Mouse (Mus musculus): ENCODE measurements around the gene Cbr4. TPM values are rescaled to one million over a fixed set of nuclear protein-coding genes. Genes with fewer than 3 reads are reported as not detected.

Gene Cbr4
- total RNA-seq, 2 experiments from 2014 or later: 55.3 to 55.5 TPM

GRCm38 (mm10) chr8:61486923-61487529 is 508 bp upstream of the Cbr4 start:
- DNase-seq: no peak
- intact Hi-C loops (cut with DNase I): loop anchor here (5.0 kb wide), 3 partner anchors 90 to 495 kb away; partner anchors contain the start of genes Nek1 and Sh3rf1

GRCm38 (mm10) chr8:61488631-61489030 is 1.1 kb downstream of the Cbr4 start:
- intact Hi-C loops (cut with DNase I): loop anchor here (5.0 kb wide), 3 partner anchors 91 to 496 kb away; partner anchors contain the start of genes Nek1 and Sh3rf1
- no peak for DNase-seq

GRCm38 (mm10) chr8:61497110-61497509 is 9.6 kb downstream of the Cbr4 start:
- no peak for DNase-seq
- intact Hi-C loops (cut with DNase I): loop anchor here (5.0 to 10.0 kb wide), 2 partner anchors 455 to 992 kb away; partner anchors contain the start of genes Aadat and Gm10283

DNA sequence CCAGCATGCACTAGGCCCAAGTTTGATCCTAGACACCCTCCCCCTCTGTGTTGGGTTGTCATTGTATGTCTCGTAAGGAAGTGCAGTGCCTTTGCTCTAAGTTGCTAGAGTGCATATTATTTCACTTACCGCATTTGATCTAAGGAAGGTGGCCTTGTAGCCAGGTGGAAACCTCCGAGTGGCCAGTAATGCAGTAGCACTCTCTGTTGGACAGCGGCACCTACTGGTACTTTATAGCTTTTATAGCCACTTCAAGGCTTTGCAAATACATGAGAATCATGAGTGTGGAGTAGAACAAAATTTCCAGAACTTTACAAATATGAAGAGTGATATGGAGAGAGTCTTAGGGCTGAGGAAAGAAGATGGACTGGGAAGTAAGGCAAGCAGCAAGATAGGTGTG is 11.5 kb downstream of the Cbr4 start:
- peak; percentile 29 to 42 for DNase-seq
- intact Hi-C loops (cut with DNase I): loop anchor here (5.0 to 10.0 kb wide), 2 partner anchors 457 to 994 kb away; partner anchors contain the start of genes Aadat and Gm10283

- DNase-seq: no peak
- intact Hi-C loops (cut with DNase I): no loop called here
Observed at GRCm38 (mm10) chr8:61500914-61501313, 13.4 kb downstream of the Cbr4 start.

DNA sequence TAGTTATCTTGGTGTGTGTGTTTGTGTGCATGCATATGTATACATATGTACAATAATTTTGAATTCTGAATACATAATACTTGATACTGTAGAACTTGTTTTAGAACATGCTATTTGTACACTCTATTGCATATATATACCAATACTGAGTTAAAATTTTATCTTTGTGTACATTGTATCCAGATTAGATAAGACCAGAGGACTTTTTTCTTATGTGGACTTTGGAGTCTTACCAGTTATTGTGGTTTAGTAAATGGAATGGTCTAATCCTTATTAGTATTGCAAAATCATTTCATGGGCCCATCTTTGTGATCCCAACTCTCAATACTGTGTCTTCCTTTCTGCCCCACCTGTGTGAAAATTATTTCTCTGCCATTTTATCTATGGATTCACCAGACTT is 14.7 kb downstream of the Cbr4 start:
- no peak for DNase-seq
- intact Hi-C loops (cut with DNase I): no loop called here

DNA sequence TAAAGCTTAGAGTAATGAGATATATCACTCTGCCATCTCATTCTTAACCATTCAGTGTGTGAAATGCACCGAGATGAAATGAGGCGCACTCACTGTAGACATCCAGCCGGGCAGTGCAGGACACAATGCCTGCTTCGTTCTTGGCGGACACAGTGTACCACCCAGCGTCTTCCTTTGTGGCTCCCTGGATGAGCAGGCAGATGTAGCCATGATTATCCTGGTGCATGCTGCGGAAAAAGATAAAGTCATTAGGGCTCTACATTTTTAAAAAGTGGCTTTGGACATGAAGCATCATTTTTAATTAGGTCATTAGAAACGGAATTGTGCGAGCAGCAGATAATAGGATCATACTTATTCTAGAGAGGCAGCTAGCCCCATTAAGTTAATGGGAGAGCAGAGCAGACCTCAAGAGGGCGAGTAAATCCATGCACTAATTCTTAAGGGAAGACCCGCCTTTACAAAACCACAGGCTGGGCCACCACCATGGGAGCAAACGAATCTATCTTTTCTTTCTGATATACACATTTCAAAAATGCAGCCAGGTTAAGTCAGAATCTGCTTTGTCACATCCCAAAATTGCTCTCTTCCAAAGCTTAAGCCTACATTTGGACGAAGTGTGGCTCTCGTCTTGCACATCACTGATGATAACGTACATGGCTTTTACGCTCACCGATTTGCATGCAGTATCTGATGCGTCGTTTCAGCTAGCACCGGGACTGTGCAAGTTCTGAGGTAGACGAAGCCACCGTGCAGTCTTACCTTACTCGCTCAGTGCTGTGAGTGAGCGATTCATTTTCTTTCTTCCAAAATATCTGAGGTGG is 27.8 kb downstream of the Cbr4 start:
- intact Hi-C loops (cut with DNase I): no loop called here
- DNase-seq: no peak

DNA sequence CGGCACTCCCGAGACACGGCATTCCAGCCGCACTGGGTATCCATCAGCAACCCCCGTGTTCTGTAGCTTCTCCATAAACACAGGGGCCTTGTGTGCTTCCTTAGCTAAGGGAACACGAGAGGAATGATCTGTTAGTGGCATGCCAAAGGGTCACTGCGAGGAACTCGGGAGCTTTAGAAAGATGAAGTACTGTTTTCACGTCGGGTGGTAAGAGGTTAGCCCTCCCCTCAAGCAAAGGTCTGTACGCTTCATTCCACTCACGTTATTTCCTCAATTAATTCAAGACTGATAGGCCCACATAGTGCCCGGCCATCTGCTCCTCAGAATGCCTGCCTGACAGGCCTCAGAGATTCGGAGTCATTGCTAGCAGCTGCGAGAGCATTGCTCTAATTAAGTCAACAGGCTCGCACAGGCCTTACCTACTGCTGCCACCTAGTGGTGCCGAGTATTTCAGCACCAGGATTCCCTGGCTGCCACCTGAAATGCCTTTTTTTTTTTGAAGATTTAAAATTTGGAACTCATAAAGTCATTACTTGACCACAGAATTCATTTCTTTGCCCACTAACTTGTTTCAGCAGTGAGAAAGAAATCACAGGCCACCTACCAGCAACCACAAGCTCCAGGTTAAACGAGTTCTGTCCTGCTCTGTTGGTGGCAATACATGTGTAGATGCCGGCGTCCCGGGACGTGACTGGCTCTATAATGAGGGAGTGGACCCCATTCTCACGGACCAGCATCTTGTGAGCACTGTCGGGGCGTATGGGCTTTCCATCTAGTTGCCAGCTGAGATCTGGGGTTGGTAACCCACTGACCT is 28.6 kb downstream of the Cbr4 start:
- DNase-seq: peak; percentile 79 to 89
- intact Hi-C loops (cut with DNase I): loop anchor here (2.0 kb wide), 2 partner anchors 441 to 473 kb away; no protein-coding TSS in a partner anchor

DNA sequence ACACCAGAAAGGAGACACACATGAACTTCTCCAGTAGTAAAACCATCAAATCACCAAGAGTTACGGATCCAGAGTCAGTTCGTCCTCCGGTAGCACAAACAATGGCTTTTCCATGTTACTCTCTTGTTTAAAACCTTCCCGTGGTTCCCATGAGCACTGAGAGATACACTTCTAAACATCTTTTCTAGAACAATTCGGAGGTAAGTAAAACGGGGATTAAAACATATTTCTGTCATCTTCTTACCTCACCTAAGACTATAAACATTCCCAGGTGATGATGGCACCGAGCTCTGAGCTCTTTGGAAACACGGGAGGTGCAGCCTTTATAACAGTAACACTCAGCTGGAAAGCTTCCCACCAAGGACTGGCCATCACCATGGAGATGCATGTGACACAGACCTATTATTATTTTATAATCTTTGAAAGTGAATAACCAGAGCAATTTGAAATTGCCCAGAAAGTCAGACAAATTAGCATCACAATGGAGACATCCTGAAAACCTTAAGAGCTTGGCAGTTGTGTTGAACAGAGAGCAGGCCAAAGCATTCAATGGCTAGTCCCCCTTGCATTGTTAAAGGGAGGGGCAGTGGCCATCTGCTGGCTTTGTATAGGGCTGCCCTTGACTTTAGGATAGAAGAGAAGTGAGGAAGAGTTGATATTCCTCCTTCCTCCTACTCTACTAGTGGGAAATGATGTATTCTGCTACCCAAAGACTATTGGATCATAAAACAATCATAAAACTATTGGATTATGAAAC is 29.4 kb downstream of the Cbr4 start:
- intact Hi-C loops (cut with DNase I): loop anchor here (2.0 kb wide), 2 partner anchors 442 to 474 kb away; no protein-coding TSS in a partner anchor
- DNase-seq: no peak

- intact Hi-C loops (cut with DNase I): loop anchor here (2.0 kb wide), 2 partner anchors 443 to 475 kb away; no protein-coding TSS in a partner anchor
- DNase-seq: no peak
Observed at GRCm38 (mm10) chr8:61517502-61518185, 30.1 kb downstream of the Cbr4 start.

GRCm38 (mm10) chr8:61522132-61522531 is 34.6 kb downstream of the Cbr4 start:
- intact Hi-C loops (cut with DNase I): no loop called here
- DNase-seq: peak; percentile 48 to 75

- intact Hi-C loops (cut with DNase I): no loop called here
- DNase-seq: no peak
Observed at GRCm38 (mm10) chr8:61527037-61527436, 39.5 kb downstream of the Cbr4 start.

DNA sequence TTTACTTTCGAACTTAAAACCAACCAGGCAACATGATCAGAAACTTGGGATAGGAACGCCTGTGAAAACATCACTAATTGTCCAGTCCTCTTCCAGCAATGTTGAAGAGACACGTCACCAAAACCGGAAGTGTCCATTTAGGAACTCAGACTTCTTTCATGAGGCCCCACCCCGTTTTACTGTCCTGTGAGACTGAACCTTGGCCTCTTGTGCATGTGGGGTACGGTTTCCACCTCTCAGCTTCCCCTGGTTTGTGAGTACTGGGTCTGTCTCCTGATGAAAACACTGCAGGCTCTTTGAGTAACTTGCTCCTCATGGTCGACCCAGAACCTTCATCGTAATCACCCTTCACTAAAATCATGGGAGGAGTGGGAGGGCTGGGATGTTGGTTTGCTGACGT is 40.7 kb downstream of the Cbr4 start:
- no peak for DNase-seq
- intact Hi-C loops (cut with DNase I): no loop called here

- DNase-seq: no peak
- intact Hi-C loops (cut with DNase I): no loop called here
Observed at GRCm38 (mm10) chr8:61528642-61529041, 41.1 kb downstream of the Cbr4 start.

- DNase-seq: no peak
- intact Hi-C loops (cut with DNase I): no loop called here
Observed at GRCm38 (mm10) chr8:61531944-61532795, 44.6 kb downstream of the Cbr4 start.

GRCm38 (mm10) chr8:61532831-61533230 is 45.3 kb downstream of the Cbr4 start:
- intact Hi-C loops (cut with DNase I): no loop called here

GRCm38 (mm10) chr8:61533356-61533926 is 45.9 kb downstream of the Cbr4 start:
- intact Hi-C loops (cut with DNase I): no loop called here
- DNase-seq: no peak

More at GRCm38 (mm10) chr8:61532831-61533230, 45.3 kb downstream of the Cbr4 start:
- DNase-seq: no peak

DNA sequence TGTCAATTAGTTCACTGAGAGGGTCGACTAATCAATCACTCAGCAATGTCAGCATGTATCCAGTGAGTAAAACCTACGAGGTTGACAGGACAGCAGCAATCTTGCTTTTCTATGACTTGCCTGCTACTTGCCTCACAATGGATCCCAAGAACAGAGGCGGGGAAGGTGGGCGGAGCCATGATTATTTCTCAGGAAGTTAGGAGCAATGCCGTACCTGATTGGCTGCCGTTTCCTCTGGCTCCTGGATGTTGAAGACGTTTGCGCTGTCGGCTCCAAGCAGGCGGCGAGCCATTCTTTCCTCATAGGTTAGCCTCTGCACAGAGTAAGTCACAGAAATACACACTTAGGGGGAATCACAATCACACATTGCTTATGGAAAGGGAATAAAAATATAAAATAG is 47.9 kb downstream of the Cbr4 start:
- intact Hi-C loops (cut with DNase I): loop anchor here (5.0 kb wide), 2 partner anchors 222 to 527 kb away; no protein-coding TSS in a partner anchor
- DNase-seq: no peak

All from heart, postnatal 10 days (tissue).